Mouse (Mus musculus) liver, embryonic 11.5 days (tissue): ENCODE data around the gene Hoxb9. TPM values are rescaled to one million over a fixed set of nuclear protein-coding genes. Genes with fewer than 3 reads are reported as not detected.

Experiments used
- ATAC-seq: fragments of 200-750 bp; cut with Nextera tagmentation; replicated peaks from 2 replicates; pipeline ENCODE4 v1.8.0; 2017; ENCODE audit warnings: moderate number of reproducible peaks, mild to moderate bottlenecking, moderate TSS enrichment, moderate library complexity; ENCODE audit not compliant: low FRiP score
- DNase-seq: peaks from one replicate; pipeline ENCODE4 v3.0.0-alpha.2; 2017; ENCODE audit warnings: low spot score
- H3K27ac ChIP-seq: fragments of 300-500 bp; sonication (generic); 2 replicates; pipeline ENCODE4 v1.5.1; 2014; ENCODE audit warnings: mild to moderate bottlenecking, low read depth, low read length, control low read depth
- H3K27me3 ChIP-seq: fragments of 300-500 bp; sonication (generic); replicated peaks from 2 replicates; pipeline ENCODE4 v1.6.1; 2014; ENCODE audit warnings: low read length, mixed read lengths; ENCODE audit not compliant: control insufficient read depth, insufficient read depth
- H3K36me3 ChIP-seq: fragments of 300-500 bp; sonication (generic); 2 replicates; pipeline ENCODE4 v1.6.1; 2014; ENCODE audit warnings: mild to moderate bottlenecking, low read length, moderate library complexity, mixed read lengths; ENCODE audit not compliant: control insufficient read depth, insufficient read depth
- H3K4me1 ChIP-seq: fragments of 300-500 bp; sonication (generic); replicated peaks from 2 replicates; pipeline ENCODE4 v1.6.1; 2014; ENCODE audit warnings: low read length, mixed read lengths; ENCODE audit not compliant: control insufficient read depth, insufficient read depth
- H3K4me2 ChIP-seq: fragments of 300-500 bp; sonication (generic); 2 replicates; pipeline ENCODE4 v1.6.1; 2014; ENCODE audit warnings: mild to moderate bottlenecking, control low read depth, moderate library complexity
- H3K4me3 ChIP-seq: fragments of 300-500 bp; sonication (generic); 2 replicates; pipeline ENCODE4 v1.5.1; 2014; ENCODE audit warnings: low read depth, low read length, control low read depth
- H3K9ac ChIP-seq: fragments of 300-500 bp; sonication (generic); 2 replicates; pipeline ENCODE4 v1.6.1; 2014; ENCODE audit warnings: low read depth, low read length, control low read depth
- H3K9me3 ChIP-seq: fragments of 300-500 bp; sonication (generic); 2 replicates; pipeline ENCODE4 v1.6.1; 2016; ENCODE audit warnings: low read length, inconsistent platforms, mixed read lengths; ENCODE audit not compliant: control insufficient read depth
- WGBS: fragments of 180-500 bp; shearing (Covaris S2); extraction: QIAGEN DNeasy Blood & Tissue Kit; methylation state at CpG from one replicate; pipeline ENCODE4 v1.1.7; 2014; 5-methylcytosine and 5-hydroxymethylcytosine counted together
- polyA plus RNA-seq: library from polyadenylated mRNA; unstranded; fragments of >200 nt; fragmentation: Nextera tagmentation; extraction: Ambion mirVana; gene quantifications from 2 replicates; pipeline ENCODE4 v1.2.1, GENCODE M21; 2014

The Hoxb9 gene
- polyA plus RNA-seq, 1 experiment from 2014 or later = 0.49 TPM

GRCm38 (mm10) chr11:96272024-96272921 lies 1.0 kb downstream of the Hoxb9 start:
- Histone ChIP-seq H3K9ac (no peak overlapping the region), H3K36me3 (no peaks in the 10 kb centered on the region), H3K27ac (no peak overlapping the region), H3K4me2 (peak overlapping the region; percentile 27; the same call in 1 of the 2 replicates), H3K4me3 (peak overlapping the region; percentile 10; the same call in 1 of the 2 replicates), H3K4me1 (peaks cover 6% of the 10 kb centered on the region; the same call in 1 of the 2 replicates), H3K27me3 (peaks cover 98% of the 10 kb centered on the region), H3K9me3 (no peaks in the 10 kb centered on the region)
- DNase-seq = peak; percentile 46
- no peak for ATAC-seq
- under 1% methylated on average over 54 of the region's 58 CpGs for WGBS

GRCm38 (mm10) chr11:96274428-96274827 lies 3.2 kb downstream of the Hoxb9 start:
- no peaks in the 10 kb centered on the region for H3K36me3 ChIP-seq
- no peak overlapping the region for H3K4me3 ChIP-seq
- H3K4me2 ChIP-seq = no peak overlapping the region
- no peak for ATAC-seq
- H3K27ac ChIP-seq = no peak overlapping the region
- WGBS = 10% methylated on average over 10 of the region's 10 CpGs
- no peaks in the 10 kb centered on the region for H3K9me3 ChIP-seq
- H3K27me3 ChIP-seq = peaks cover 100% of the 10 kb centered on the region
- H3K9ac ChIP-seq = no peak overlapping the region
- no peak for DNase-seq
- peaks cover 6% of the 10 kb centered on the region; the same call in 1 of the 2 replicates for H3K4me1 ChIP-seq

- peaks cover 100% of the 10 kb centered on the region for H3K27me3 ChIP-seq
- no peaks in the 10 kb centered on the region for H3K9me3 ChIP-seq
- no peak overlapping the region for H3K4me3 ChIP-seq
- no peak overlapping the region for H3K4me2 ChIP-seq
- H3K36me3 ChIP-seq = no peaks in the 10 kb centered on the region
- H3K9ac ChIP-seq = no peak overlapping the region
- 17% methylated on average over 4 of the region's 4 CpGs for WGBS
- DNase-seq = no peak
- peaks cover 4% of the 10 kb centered on the region; the same call in 1 of the 2 replicates for H3K4me1 ChIP-seq
- no peak overlapping the region for H3K27ac ChIP-seq
- no peak for ATAC-seq
These were observed 4.6 kb downstream of the Hoxb9 start for GRCm38 (mm10) chr11:96275896-96276295.

- Histone ChIP-seq H3K27me3 (peaks cover 100% of the 10 kb centered on the region), H3K9ac (no peak overlapping the region), H3K4me2 (no peak overlapping the region), H3K36me3 (no peaks in the 10 kb centered on the region), H3K27ac (no peak overlapping the region), H3K9me3 (no peaks in the 10 kb centered on the region), H3K4me1 (no peaks in the 10 kb centered on the region), H3K4me3 (no peak overlapping the region)
- ATAC-seq (no peak), DNase-seq (no peak)
- WGBS = 2% methylated on average over 35 of the region's 35 CpGs
These were observed 6.1 kb downstream of the Hoxb9 start for GRCm38 (mm10) chr11:96277151-96278044.

GRCm38 (mm10) chr11:96278324-96278723 lies 7.1 kb downstream of the Hoxb9 start:
- H3K9me3 ChIP-seq = no peaks in the 10 kb centered on the region
- H3K4me1 ChIP-seq = no peaks in the 10 kb centered on the region
- ATAC-seq (no peak), DNase-seq (no peak)
- H3K27me3 ChIP-seq = peaks cover 100% of the 10 kb centered on the region
- H3K9ac ChIP-seq = no peak overlapping the region
- WGBS = 20% methylated on average over 14 of the region's 14 CpGs
- no peak overlapping the region for H3K27ac ChIP-seq
- no peaks in the 10 kb centered on the region for H3K36me3 ChIP-seq
- no peak overlapping the region for H3K4me3 ChIP-seq
- H3K4me2 ChIP-seq = no peak overlapping the region

- no peaks in the 10 kb centered on the region for H3K9me3 ChIP-seq
- H3K27me3 ChIP-seq = peaks cover 100% of the 10 kb centered on the region
- no peak overlapping the region for H3K4me3 ChIP-seq
- no peak overlapping the region for H3K27ac ChIP-seq
- H3K9ac ChIP-seq = no peak overlapping the region
- no peaks in the 10 kb centered on the region for H3K4me1 ChIP-seq
- ATAC-seq (no peak), DNase-seq (no peak)
- H3K4me2 ChIP-seq = no peak overlapping the region
- H3K36me3 ChIP-seq = no peaks in the 10 kb centered on the region
- 1% methylated on average over 9 of the region's 9 CpGs for WGBS
These were observed 7.5 kb downstream of the Hoxb9 start for GRCm38 (mm10) chr11:96278773-96279172.

GRCm38 (mm10) chr11:96279421-96280233 lies 8.4 kb downstream of the Hoxb9 start:
- no peak overlapping the region for H3K4me3 ChIP-seq
- no peak overlapping the region for H3K27ac ChIP-seq
- ATAC-seq = no peak
- WGBS = 4% methylated on average over 31 of the region's 31 CpGs
- H3K9me3 ChIP-seq = no peaks in the 10 kb centered on the region
- no peaks in the 10 kb centered on the region for H3K36me3 ChIP-seq
- peaks cover 100% of the 10 kb centered on the region for H3K27me3 ChIP-seq
- H3K4me1 ChIP-seq = no peaks in the 10 kb centered on the region
- H3K9ac ChIP-seq = no peak overlapping the region
- DNase-seq = no peak
- no peak overlapping the region for H3K4me2 ChIP-seq
